Mouse (Mus musculus): ENCODE data around the gene Foxj1. TPM values are rescaled to one million over a fixed set of nuclear protein-coding genes. Genes with fewer than 3 reads are reported as not detected.

Gene Foxj1
- total and polyA plus RNA-seq, 3 experiments, result 0.26 to 3.0 (median 2.6) TPM

- Histone ChIP-seq H3K4me3 (replicated peaks in 1 of 3; ENCODE audit: low read depth in 2 of 3, low read length in 2 of 3, poor library complexity in 1 of 3) (peak overlapping the region in 1 of 3 experiments; percentile 29), H3K4me2 (ENCODE audit: insufficient read depth, low read depth, poor library complexity, severe bottlenecking) (peak overlapping the region; percentile 22), H3K27ac (ENCODE audit: insufficient read depth, low read depth) (peak overlapping the region; percentile 94), H3K36me3 (replicated peaks in 1 of 2; ENCODE audit: control insufficient read depth in 1 of 2, insufficient read depth in 1 of 2, low read length in 1 of 2) (no peaks in the 10 kb centered on the region), H3K4me1 (ENCODE audit: control insufficient read depth in 1 of 2, insufficient read depth in 2 of 2) (peaks cover 40 to 63% of the 10 kb centered on the region in 2 experiments), H3K79me2 (replicated peaks; ENCODE audit: control insufficient read depth, extremely low read depth, insufficient read depth, poor library complexity, severe bottlenecking) (no peaks in the 10 kb centered on the region), H3K27me3 (replicated peaks) (peaks cover 9% of the 10 kb centered on the region), H3K9me3 (replicated peaks; ENCODE audit: low read length) (no peaks in the 10 kb centered on the region), H3K9ac (ENCODE audit: insufficient read depth, low read depth) (peak overlapping the region; percentile 24)
- in situ Hi-C loops (cut with MboI; ENCODE audit: low pct_ligation_motif_present, low pct_unique_long_range_greater_than_20kb, low sequenced_read_pairs), result loop anchor here (10.0 kb wide), 1 partner anchor 205 kb away; the partner anchor contains the start of gene Sphk1
- dilution Hi-C loops (cut with MboI; ENCODE audit: extremely low pct_ligation_motif_present, extremely low pct_unique_long_range_greater_than_20kb, low sequenced_read_pairs), result no loop called here
- DNase-seq (ENCODE audit: extremely low read depth), result no peak
- TF ChIP-seq CHD1 (IDR thresholded peaks at IDR 0.05; ENCODE audit: low read depth, low read length), result 0 out of 2 replicates have a peak, but pooled peaks have one; percentile 32
- TF ChIP-seq NRF1 (IDR thresholded peaks at IDR 0.05; ENCODE audit: low read depth, low read length), result 0 out of 2 replicates have a peak, but pooled peaks have one; percentile 8
- no peak for TF ChIP-seq PAX5 (IDR thresholded peaks at IDR 0.05; ENCODE audit: low read length)
- no peak; the same call in 1 of the 2 replicates for TF ChIP-seq CHD2 (IDR thresholded peaks at IDR 0.05; ENCODE audit: low read length)
- TF ChIP-seq MXI1 (IDR thresholded peaks at IDR 0.05; ENCODE audit: low read depth, low read length), result 0 out of 2 replicates have a peak, but pooled peaks have one; percentile 32
- no peak for TF ChIP-seq USF2 (conservative IDR thresholded peaks at IDR 0.05; ENCODE audit: low read depth, low read length)
- TF ChIP-seq ETS1 (conservative IDR thresholded peaks at IDR 0.05; ENCODE audit: low read depth, low read length), result no peak
- no peak for TF ChIP-seq SIN3A (IDR thresholded peaks at IDR 0.05; ENCODE audit: low read length)
- no peak for TF ChIP-seq RAD21 (IDR thresholded peaks at IDR 0.05; ENCODE audit: low read depth, low read length)
- TF ChIP-seq MAZ (IDR thresholded peaks at IDR 0.05; ENCODE audit: low read depth, low read length), result no peak
- 0 out of 2 replicates have a peak, but pooled peaks have one; percentile 33 for TF ChIP-seq IRF4 (IDR thresholded peaks at IDR 0.05; ENCODE audit: low read depth, low read length)
- TF ChIP-seq MEF2A (IDR thresholded peaks at IDR 0.05; ENCODE audit: borderline replicate concordance, low read depth, low read length), result no peak
- 0 out of 2 replicates have a peak, but pooled peaks have one; percentile 22 for TF ChIP-seq POLR2A (IDR thresholded peaks at IDR 0.05; ENCODE audit: low read depth, low read length)
- no peak for TF ChIP-seq POLR2AphosphoS2 (IDR thresholded peaks at IDR 0.05; ENCODE audit: low read depth, low read length)
- TF ChIP-seq EP300 (IDR thresholded peaks at IDR 0.05; ENCODE audit: low read length), result no peak
- 0 out of 2 replicates have a peak, but pooled peaks have one; percentile 38 for TF ChIP-seq UBTF (IDR thresholded peaks at IDR 0.05; ENCODE audit: low read depth, low read length)
- no peak for TF ChIP-seq MAFK (IDR thresholded peaks at IDR 0.05; ENCODE audit: insufficient replicate concordance, low read length)
- TF ChIP-seq GABPA (IDR thresholded peaks at IDR 0.05; ENCODE audit: insufficient replicate concordance, low read depth, low read length), result no peak
- no peak for TF ChIP-seq RCOR1 (conservative IDR thresholded peaks at IDR 0.05; ENCODE audit: low read depth, low read length)
- no peak for TF ChIP-seq MAX (IDR thresholded peaks at IDR 0.05; ENCODE audit: low read length)
- no peak for TF ChIP-seq ZNF384 (IDR thresholded peaks at IDR 0.05; ENCODE audit: low read depth, low read length)
- no peak for TF ChIP-seq E2F4 (IDR thresholded peaks at IDR 0.05; ENCODE audit: insufficient replicate concordance, low read depth, low read length)
- no peak for TF ChIP-seq HCFC1 (IDR thresholded peaks at IDR 0.05; ENCODE audit: low read depth, low read length)
- TF ChIP-seq ZMIZ1 (IDR thresholded peaks at IDR 0.05; ENCODE audit: low read depth, low read length), result no peak
- TF ChIP-seq TBP (conservative IDR thresholded peaks at IDR 0.05; ENCODE audit: low read depth, low read length), result no peak
- TF ChIP-seq JUN (IDR thresholded peaks at IDR 0.05; ENCODE audit: insufficient read depth, low read depth, low read length), result no peak
- 0 out of 2 replicates have a peak, but pooled peaks have one; percentile 11 for TF ChIP-seq NELFE (IDR thresholded peaks at IDR 0.05; ENCODE audit: low read depth, low read length)
- TF ChIP-seq ELF1 (IDR thresholded peaks at IDR 0.05; ENCODE audit: low read depth, low read length), result no peak
- TF ChIP-seq ZKSCAN1 (IDR thresholded peaks at IDR 0.05; ENCODE audit: borderline replicate concordance, low read depth, low read length), result no peak
- TF ChIP-seq MYC (IDR thresholded peaks at IDR 0.05; ENCODE audit: low read depth, low read length), result no peak
- TF ChIP-seq BHLHE40 (IDR thresholded peaks at IDR 0.05; ENCODE audit: low read depth, low read length), result no peak
- TF ChIP-seq ZC3H11A (IDR thresholded peaks at IDR 0.05; ENCODE audit: low read depth, low read length), result no peak
- TF ChIP-seq CTCF (conservative IDR thresholded peaks at IDR 0.05 in 1 of 2, IDR thresholded peaks at IDR 0.05 in 1 of 2; ENCODE audit: low read depth in 2 of 2, low read length in 2 of 2), result no peak
- TF ChIP-seq JUND (conservative IDR thresholded peaks at IDR 0.05; ENCODE audit: low read depth, low read length), result no peak
- TF ChIP-seq KAT2A (IDR thresholded peaks at IDR 0.05; ENCODE audit: insufficient replicate concordance, low read length), result no peak
- TF ChIP-seq TCF12 (IDR thresholded peaks at IDR 0.05; ENCODE audit: low read depth, low read length), result 0 out of 2 replicates have a peak, but pooled peaks have one; percentile 13
- TF ChIP-seq USF1 (IDR thresholded peaks at IDR 0.05; ENCODE audit: low read depth, low read length), result no peak
- TF ChIP-seq SMC3 (IDR thresholded peaks at IDR 0.05; ENCODE audit: low read depth, low read length), result no peak
Observed at GRCm38 (mm10) chr11:116329314-116330210, 5.6 kb downstream of the Foxj1 start.

Measured in CH12.LX (cell line).